Mouse (Mus musculus): Measurements from ENCODE around the gene Taf3. TPM values are rescaled to one million over a fixed set of nuclear protein-coding genes. Genes with fewer than 3 reads are reported as not detected.
A peak's percentile ranks its signal among the peaks of the same experiment; 100 is the strongest.

Taf3 gene
- polyA plus RNA-seq, 1 experiment from 2014 or later = 18.0 TPM

GRCm38 (mm10) chr2:9897846-9898245 is 150.6 kb downstream of the Taf3 start:
- H3K4me2 ChIP-seq (replicated peaks) = no peak overlapping the region
- H3K4me3 ChIP-seq (replicated peaks) = no peak overlapping the region
- ATAC-seq = peak; percentile 59
- no peak overlapping the region for H3K9ac ChIP-seq (replicated peaks)
- no peaks in the 10 kb centered on the region for H3K36me3 ChIP-seq
- no peaks in the 10 kb centered on the region for H3K9me3 ChIP-seq
- H3K27me3 ChIP-seq = peaks cover 74% of the 10 kb centered on the region
- 2% methylated on average over 8 of the region's 8 CpGs for WGBS
- H3K4me1 ChIP-seq (replicated peaks) = peaks cover 38% of the 10 kb centered on the region
- peak overlapping the region; percentile 52; the same call in 1 of the 2 replicates for H3K27ac ChIP-seq

- Histone ChIP-seq H3K27ac (peak overlapping the region; percentile 69), H3K9me3 (no peaks in the 10 kb centered on the region), H3K27me3 (peaks cover 82% of the 10 kb centered on the region), H3K4me2 (replicated peaks) (peak overlapping the region; percentile 38), H3K4me1 (replicated peaks) (peaks cover 38% of the 10 kb centered on the region), H3K36me3 (no peaks in the 10 kb centered on the region), H3K9ac (replicated peaks) (no peak overlapping the region), H3K4me3 (replicated peaks) (peak overlapping the region; percentile 22)
- ATAC-seq = 0 out of 2 replicates have a peak, but pooled peaks have one; percentile 15
- 0% methylated on average over 22 of the region's 22 CpGs for WGBS
Measured at GRCm38 (mm10) chr2:9896097-9896770, 152.2 kb downstream of the Taf3 start.

GRCm38 (mm10) chr2:9894836-9895593 is 153.4 kb downstream of the Taf3 start:
- no peak overlapping the region for H3K4me3 ChIP-seq (replicated peaks)
- H3K4me2 ChIP-seq (replicated peaks) = peak overlapping the region; percentile 38
- H3K9me3 ChIP-seq = no peaks in the 10 kb centered on the region
- no peak for ATAC-seq
- WGBS = under 1% methylated on average over 19 of the region's 19 CpGs
- no peaks in the 10 kb centered on the region for H3K36me3 ChIP-seq
- H3K27me3 ChIP-seq = peaks cover 94% of the 10 kb centered on the region
- H3K9ac ChIP-seq (replicated peaks) = no peak overlapping the region
- H3K4me1 ChIP-seq (replicated peaks) = peaks cover 38% of the 10 kb centered on the region
- H3K27ac ChIP-seq = peak overlapping the region; percentile 60

- Histone ChIP-seq H3K9ac (replicated peaks) (no peak overlapping the region), H3K27me3 (peaks cover 95% of the 10 kb centered on the region), H3K9me3 (no peaks in the 10 kb centered on the region), H3K36me3 (no peaks in the 10 kb centered on the region), H3K27ac (peak overlapping the region; percentile 30; the same call in 1 of the 2 replicates), H3K4me2 (replicated peaks) (no peak overlapping the region), H3K4me3 (replicated peaks) (no peak overlapping the region), H3K4me1 (replicated peaks) (peaks cover 40% of the 10 kb centered on the region)
- ATAC-seq = no peak
- 2% methylated on average over 6 of the region's 6 CpGs for WGBS
Measured at GRCm38 (mm10) chr2:9893272-9893953, 155.0 kb downstream of the Taf3 start.

- Histone ChIP-seq H3K27ac (no peak overlapping the region), H3K27me3 (peaks cover 95% of the 10 kb centered on the region), H3K4me3 (replicated peaks) (no peak overlapping the region), H3K4me1 (replicated peaks) (peaks cover 34% of the 10 kb centered on the region), H3K4me2 (replicated peaks) (no peak overlapping the region), H3K9ac (replicated peaks) (no peak overlapping the region), H3K9me3 (no peaks in the 10 kb centered on the region), H3K36me3 (no peaks in the 10 kb centered on the region)
- ATAC-seq = no peak
- WGBS = 2% methylated on average over 7 of the region's 7 CpGs
Measured at GRCm38 (mm10) chr2:9892541-9892940, 155.9 kb downstream of the Taf3 start.

GRCm38 (mm10) chr2:9890906-9891305 is 157.5 kb downstream of the Taf3 start:
- no peak for ATAC-seq
- Histone ChIP-seq H3K4me2 (replicated peaks) (no peak overlapping the region), H3K27me3 (peaks cover 96% of the 10 kb centered on the region), H3K4me3 (replicated peaks) (no peak overlapping the region), H3K27ac (no peak overlapping the region), H3K36me3 (no peaks in the 10 kb centered on the region), H3K9me3 (no peaks in the 10 kb centered on the region), H3K4me1 (replicated peaks) (peaks cover 20% of the 10 kb centered on the region), H3K9ac (replicated peaks) (no peak overlapping the region)
- 0% methylated on average over 5 of the region's 5 CpGs for WGBS

- H3K4me1 ChIP-seq (replicated peaks) = peaks cover 13% of the 10 kb centered on the region
- H3K27ac ChIP-seq = no peak overlapping the region
- ATAC-seq = no peak
- H3K9me3 ChIP-seq = no peaks in the 10 kb centered on the region
- no peaks in the 10 kb centered on the region for H3K36me3 ChIP-seq
- 8% methylated on average over 8 of the region's 8 CpGs for WGBS
- peak overlapping the region; percentile 48; the same call in 1 of the 2 replicates for H3K4me3 ChIP-seq (replicated peaks)
- peak overlapping the region; percentile 45 for H3K4me2 ChIP-seq (replicated peaks)
- peaks cover 96% of the 10 kb centered on the region for H3K27me3 ChIP-seq
- no peak overlapping the region for H3K9ac ChIP-seq (replicated peaks)
Measured at GRCm38 (mm10) chr2:9890251-9890650, 158.1 kb downstream of the Taf3 start.

- no peak for ATAC-seq
- peak within 1 kb of the TSS; percentile 45 for H3K4me2 ChIP-seq (replicated peaks)
- no peak within 1 kb of the TSS for H3K27ac ChIP-seq
- H3K27me3 ChIP-seq = peaks cover 96% of the 10 kb centered on the region
- under 1% methylated on average over 23 of the region's 23 CpGs for WGBS
- H3K4me3 ChIP-seq (replicated peaks) = peak within 1 kb of the TSS; percentile 48
- H3K36me3 ChIP-seq = no peaks in the 10 kb centered on the region
- peaks cover 8% of the 10 kb centered on the region; the same call in 1 of the 2 replicates for H3K4me1 ChIP-seq (replicated peaks)
- no peaks in the 10 kb centered on the region for H3K9me3 ChIP-seq
- peak within 1 kb of the TSS; percentile 1; the same call in 1 of the 2 replicates for H3K9ac ChIP-seq (replicated peaks)
Measured at GRCm38 (mm10) chr2:9889651-9890183, 158.7 kb downstream of the Taf3 start, which contains the start of gene Gata3. TSS of gene Gata3 (minus strand) at chr2:9890034.

- peak within 1 kb of the TSS; percentile 48 for H3K4me3 ChIP-seq (replicated peaks)
- WGBS = under 1% methylated on average over 30 of the region's 30 CpGs
- peak within 1 kb of the TSS; percentile 45 for H3K4me2 ChIP-seq (replicated peaks)
- H3K9ac ChIP-seq (replicated peaks) = peak within 1 kb of the TSS; percentile 1; the same call in 1 of the 2 replicates
- H3K36me3 ChIP-seq = no peaks in the 10 kb centered on the region
- peaks cover 8% of the 10 kb centered on the region; the same call in 1 of the 2 replicates for H3K4me1 ChIP-seq (replicated peaks)
- H3K9me3 ChIP-seq = no peaks in the 10 kb centered on the region
- no peak within 1 kb of the TSS for H3K27ac ChIP-seq
- peaks cover 96% of the 10 kb centered on the region for H3K27me3 ChIP-seq
- peak; percentile 75 for ATAC-seq
Measured at GRCm38 (mm10) chr2:9888913-9889650, 159.3 kb downstream of the Taf3 start, which contains the start of gene 9230102O04Rik. TSS of gene 9230102O04Rik (minus strand) at chr2:9889540.

- Histone ChIP-seq H3K27me3 (peaks cover 93% of the 10 kb centered on the region), H3K4me2 (replicated peaks) (peak overlapping the region; percentile 68), H3K4me3 (replicated peaks) (peak overlapping the region; percentile 48), H3K9me3 (no peaks in the 10 kb centered on the region), H3K9ac (replicated peaks) (peak overlapping the region; percentile 71), H3K4me1 (replicated peaks) (peaks cover 7% of the 10 kb centered on the region; the same call in 1 of the 2 replicates), H3K27ac (peak overlapping the region; percentile 88), H3K36me3 (no peaks in the 10 kb centered on the region)
- ATAC-seq = peak; percentile 60
- 2% methylated on average over 7 of the region's 7 CpGs for WGBS
Measured at GRCm38 (mm10) chr2:9887636-9888035, 160.8 kb downstream of the Taf3 start.

All from midbrain, embryonic 13.5 days (tissue).